Mouse (Mus musculus) testis, adult 2 months (tissue): ENCODE measurements around the gene Senp3.

ENCODE experiments used
- CTCF ChIP-seq: fragments of 200-500 bp; IDR thresholded peaks from 2 replicates; pipeline ENCODE4 v1.5.1; 2012; ENCODE audit warnings: low read depth, mild to moderate bottlenecking, inconsistent platforms, low read length, moderate library complexity; ENCODE audit not compliant: control insufficient read depth, insufficient read depth, insufficient replicate concordance
- POLR2A ChIP-seq: fragments of 200-500 bp; IDR thresholded peaks from 2 replicates; pipeline ENCODE4 v1.6.1; 2012; ENCODE audit warnings: low read depth, mild to moderate bottlenecking, inconsistent platforms, low read length, moderate library complexity; ENCODE audit not compliant: control insufficient read depth

GRCm38 (mm10) chr11:69683576-69683975, 1.7 kb upstream of the Senp3 start:
- TF ChIP-seq CTCF (no peak), POLR2A (no peak)
